Mouse (Mus musculus) telencephalon, adult 2 months (tissue): Measurements from ENCODE around the gene Npas2.

Experiments
- DNase-seq: peaks from one replicate; pipeline ENCODE4 v3.0.0-alpha.2; 2011; ENCODE audit warnings: low read depth, low spot score

Npas2 gene

GRCm38 (mm10) chr1:39410085-39410821 lies 216.7 kb downstream of the Npas2 start:
- DNase-seq = no peak
